Mouse (Mus musculus) stomach, postnatal 0 days (tissue): Measurements from ENCODE around the gene Pcp4l1.

ENCODE experiments used
- CTCF ChIP-seq: IDR thresholded peaks from 2 replicates; pipeline ENCODE4 v1.5.1; 2016; ENCODE audit warnings: antibody characterized with exemption, low read depth, mild to moderate bottlenecking, moderate library complexity
- EP300 ChIP-seq: optimal IDR thresholded peaks from 2 replicates; pipeline ENCODE3; 2016; ENCODE audit warnings: antibody characterized with exemption

GRCm38 (mm10) chr1:171190832-171191231 is 5.2 kb downstream of the Pcp4l1 start:
- TF ChIP-seq EP300 (no peak), CTCF (no peak)
